Mouse (Mus musculus) E14TG2a.4 (cell line): Measurements from ENCODE around the gene Rpl36al.

Source experiments
- CTCF ChIP-seq: conservative IDR thresholded peaks from 2 replicates; pipeline ENCODE4 v1.5.1; 2014; ENCODE audit warnings: low read length
- NANOG ChIP-seq: IDR thresholded peaks from 2 replicates; pipeline ENCODE4 v1.6.1; 2014; ENCODE audit warnings: borderline replicate concordance, low read length, mixed read lengths

DNA sequence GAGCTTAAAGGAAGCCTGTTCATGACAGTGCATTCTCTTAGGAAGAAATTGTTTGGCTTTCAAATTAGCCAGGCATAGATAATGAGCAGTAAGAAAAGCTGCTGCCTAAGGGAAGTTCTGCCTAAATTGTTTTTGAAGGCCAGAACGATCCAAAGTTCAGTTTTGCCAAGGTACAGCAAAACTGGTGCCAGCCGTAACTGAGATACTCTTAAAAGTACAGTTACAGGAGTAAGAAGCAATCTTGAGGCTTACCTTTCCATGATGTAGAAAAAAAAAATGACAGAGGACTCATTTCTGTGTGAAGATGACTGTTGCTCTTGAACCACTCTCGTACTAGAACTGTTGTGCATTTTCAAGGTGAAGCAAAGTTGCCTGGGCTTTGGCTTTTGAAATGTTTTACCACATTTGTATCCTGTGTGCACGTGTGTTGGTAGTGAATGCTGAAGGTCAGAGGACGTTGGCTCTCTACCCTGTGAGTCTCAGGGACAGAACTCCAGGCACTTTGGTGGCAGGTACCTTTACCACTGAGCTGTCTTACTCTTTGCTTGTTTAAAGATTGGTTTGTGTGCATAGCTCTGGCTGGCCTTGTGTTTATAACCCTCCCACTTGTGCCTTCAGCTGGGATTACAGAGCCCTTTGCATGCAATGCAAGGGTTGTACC, 3.1 kb upstream of the Rpl36al start:
- TF ChIP-seq CTCF (no peak), NANOG (no peak)
